Mouse (Mus musculus): ENCODE measurements around the gene Sae1.
A peak's percentile ranks its signal among the peaks of the same experiment; 100 is the strongest.

- TF ChIP-seq POLR2A (IDR thresholded peaks at IDR 0.05; ENCODE audit: borderline replicate concordance, extremely low read depth, low read depth, low read length) = peak; percentile 26; the same call in 1 of the 2 replicates
- no peak for TF ChIP-seq CTCF (IDR thresholded peaks at IDR 0.05; ENCODE audit: insufficient read depth, low read length)
Observed at GRCm38 (mm10) chr7:16311453-16312004, 76.1 kb downstream of the Sae1 start.

Measured in lung, adult 2 months (tissue).